Mouse (Mus musculus) ES-E14 (cell line): ENCODE results near the gene Pklr. TPM values are rescaled to one million over a fixed set of nuclear protein-coding genes. Genes with fewer than 3 reads are reported as not detected.

Source experiments
- DNase-seq: peaks from one replicate; pipeline ENCODE4 v3.0.0-alpha.2; 2013; ENCODE audit warnings: low read depth, low spot score
- H3K27ac ChIP-seq: 2 replicates; pipeline ENCODE4 v1.5.1; 2012; ENCODE audit warnings: low read depth, mild to moderate bottlenecking, low read length, moderate library complexity, mixed read lengths; ENCODE audit not compliant: poor library complexity, insufficient read depth, severe bottlenecking
- H3K36me3 ChIP-seq: 2 replicates; pipeline ENCODE4 v1.6.1; 2012; ENCODE audit warnings: mild to moderate bottlenecking, low read length, moderate library complexity, mixed read lengths; ENCODE audit not compliant: control insufficient read depth, poor library complexity, insufficient read depth, severe bottlenecking
- H3K4me1 ChIP-seq, 2 experiments: fragments of 150-350 bp in 1 of 2; sonication (generic) in 1 of 2; 2 replicates each; pipeline ENCODE4 v1.6.1; 2012; ENCODE audit warnings: low read length in 2 of 2, mild to moderate bottlenecking in 1 of 2, mixed read lengths in 1 of 2; ENCODE audit not compliant: control insufficient read depth in 2 of 2, insufficient read depth in 2 of 2, poor library complexity in 1 of 2
- H3K4me3 ChIP-seq, 2 experiments: fragments of 150-350 bp in 1 of 2; sonication (generic) in 1 of 2; 2 replicates each; pipeline ENCODE4 v1.5.1; 2012; ENCODE audit warnings: low read length in 2 of 2, low read depth in 1 of 2, mild to moderate bottlenecking in 1 of 2, mixed read lengths in 1 of 2; ENCODE audit not compliant: insufficient read depth in 1 of 2, poor library complexity in 1 of 2, severe bottlenecking in 1 of 2
- H3K9ac ChIP-seq: 2 replicates; pipeline ENCODE4 v1.6.1; 2012; ENCODE audit warnings: low read depth, mild to moderate bottlenecking, low read length, mixed read lengths; ENCODE audit not compliant: poor library complexity, insufficient read depth, severe bottlenecking
- H3K9me3 ChIP-seq: fragments of 150-350 bp; sonication (generic); 2 replicates; pipeline ENCODE4 v1.6.1; 2012; ENCODE audit warnings: low read depth, mild to moderate bottlenecking, low read length; ENCODE audit not compliant: control insufficient read depth, insufficient read depth
- CHD2 ChIP-seq: IDR thresholded peaks from 2 replicates; pipeline ENCODE4 v1.6.1; 2014; ENCODE audit warnings: mild to moderate bottlenecking, low read depth, low read length, inconsistent platforms
- HCFC1 ChIP-seq: IDR thresholded peaks from 2 replicates; pipeline ENCODE4 v1.6.1; 2012; ENCODE audit warnings: low read length, inconsistent platforms, borderline replicate concordance; ENCODE audit not compliant: insufficient read depth
- MAFK ChIP-seq: IDR thresholded peaks from 2 replicates; pipeline ENCODE4 v1.6.1; 2014; ENCODE audit warnings: mild to moderate bottlenecking, low read depth, low read length, inconsistent platforms; ENCODE audit not compliant: insufficient read depth
- ZC3H11A ChIP-seq: IDR thresholded peaks from 2 replicates; pipeline ENCODE4 v1.6.1; 2012; ENCODE audit warnings: low read depth, mild to moderate bottlenecking, inconsistent platforms, low read length, borderline replicate concordance
- ZNF384 ChIP-seq: IDR thresholded peaks from 2 replicates; pipeline ENCODE4 v1.6.1; 2012; ENCODE audit warnings: low read depth, low read length, inconsistent platforms
- in situ Hi-C, 2 experiments: fragments of 600-800 bp; cut with MboI; formaldehyde crosslinking; loops; one replicate each; pipeline ENCODE4 v1.15.1; 2025; ENCODE audit warnings: low sequenced_read_pairs in 2 of 2, inconsistent platforms in 1 of 2; ENCODE audit not compliant: unreplicated experiment in 2 of 2
- total RNA-seq: library from RNA; depleted of rRNA; stranded (reverse); fragments of 300-350 nt; gene quantifications from 2 replicates; pipeline ENCODE4 v1.2.3, GENCODE M21; 2012

Gene Pklr
- total RNA-seq, 1 experiment, result 0.85 TPM

DNA sequence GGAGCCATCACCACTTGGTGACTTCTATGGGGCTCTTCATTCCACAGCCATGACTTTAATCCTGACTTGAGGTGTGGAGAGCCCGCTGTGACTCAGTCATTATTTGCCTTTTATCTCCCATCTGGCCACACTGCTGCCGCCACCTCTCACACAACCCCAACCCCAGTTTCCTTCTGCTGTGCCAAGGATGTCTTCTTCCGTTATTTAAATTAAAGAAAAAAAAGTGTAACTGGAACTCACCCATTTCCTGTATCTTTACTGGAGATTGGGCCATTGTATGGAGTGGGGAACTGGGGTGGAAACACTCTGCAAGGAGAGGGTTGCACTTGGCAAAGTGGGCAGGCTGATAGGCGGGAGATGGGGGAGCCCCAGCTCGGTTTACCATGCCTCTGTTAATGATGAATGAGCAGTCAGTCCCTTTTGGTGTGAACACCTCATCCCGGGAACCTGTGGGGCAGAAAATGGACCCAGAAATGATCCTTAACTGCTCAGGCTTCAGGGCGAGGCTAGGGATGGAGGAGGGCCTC, 46.7 kb downstream of the Pklr start:
- H3K4me1 ChIP-seq, result peaks cover 6 to 22% of the 10 kb centered on the region in 2 experiments; a peak in 3 of 4 replicates
- H3K9me3 ChIP-seq, result no peaks in the 10 kb centered on the region
- H3K36me3 ChIP-seq, result peaks cover 19% of the 10 kb centered on the region
- TF ChIP-seq HCFC1 (no peak), ZNF384 (no peak), MAFK (no peak), ZC3H11A (no peak), CHD2 (no peak)
- H3K9ac ChIP-seq, result no peak overlapping the region
- in situ Hi-C loops, result no loop called here
- H3K4me3 ChIP-seq, result peak overlapping the region in 1 of 2 experiments; percentile 83; a peak in 1 of 4 replicates
- no peak for DNase-seq
- no peak overlapping the region for H3K27ac ChIP-seq

DNA sequence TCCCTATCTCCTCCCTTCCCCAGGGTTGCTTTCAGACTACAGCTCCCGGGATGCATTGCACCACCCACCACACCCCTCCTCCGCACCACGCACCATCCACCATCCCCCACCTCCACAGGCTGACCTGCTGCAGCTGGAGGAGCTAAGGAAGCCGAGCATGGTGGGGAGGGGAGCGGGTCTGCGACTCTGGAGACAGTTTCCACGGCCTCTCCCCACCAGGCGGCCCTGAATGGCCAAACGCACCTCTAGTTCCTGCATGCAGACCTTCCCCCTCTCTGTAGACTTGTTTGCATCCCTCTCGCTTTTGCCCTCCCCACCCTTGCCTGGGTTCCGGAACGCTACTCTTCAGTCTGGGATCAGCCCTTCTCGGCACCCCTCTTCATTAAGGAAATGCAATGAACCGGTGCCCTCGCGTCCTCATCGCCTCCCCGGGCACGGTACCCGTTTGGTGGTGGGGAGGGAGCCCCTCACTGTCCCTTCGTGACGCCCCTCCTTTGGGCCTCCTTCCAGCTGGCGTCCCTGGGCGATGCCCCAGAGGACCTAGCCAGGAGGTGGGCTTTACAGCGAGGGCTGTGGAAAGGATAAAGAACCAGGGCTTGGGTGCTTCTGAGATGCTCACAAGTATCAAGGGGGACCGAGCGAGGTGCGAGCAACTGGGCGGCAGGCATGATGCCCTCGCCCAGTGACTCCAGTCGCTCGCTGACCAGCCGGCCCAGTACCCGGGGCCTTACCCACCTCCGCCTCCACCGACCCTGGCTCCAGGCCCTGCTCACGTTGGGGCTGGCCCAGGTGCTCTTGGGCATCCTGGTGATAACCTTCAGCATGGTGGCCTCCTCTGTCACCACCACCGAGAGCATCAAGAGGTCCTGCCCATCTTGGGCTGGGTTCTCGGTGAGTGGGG, 47.4 kb downstream of the Pklr start, which contains the start of gene Fam189b:
Gene Fam189b (plus strand): TSS at position 86 of the 901 bp plus-strand sequence.
- peak within 1 kb of the TSS; percentile 79 for H3K9ac ChIP-seq
- peak within 1 kb of the TSS; percentile 72 to 83 for H3K4me3 ChIP-seq
- H3K9me3 ChIP-seq, result no peaks in the 10 kb centered on the region
- TF ChIP-seq CHD2 (no peak), HCFC1 (peak; percentile 89)
- peaks cover 6 to 27% of the 10 kb centered on the region in 2 experiments; a peak in 3 of 4 replicates for H3K4me1 ChIP-seq
- H3K27ac ChIP-seq, result no peak within 1 kb of the TSS
- DNase-seq, result peak; percentile 77
- peaks cover 19% of the 10 kb centered on the region for H3K36me3 ChIP-seq
- in situ Hi-C loops, result no loop called here

DNA sequence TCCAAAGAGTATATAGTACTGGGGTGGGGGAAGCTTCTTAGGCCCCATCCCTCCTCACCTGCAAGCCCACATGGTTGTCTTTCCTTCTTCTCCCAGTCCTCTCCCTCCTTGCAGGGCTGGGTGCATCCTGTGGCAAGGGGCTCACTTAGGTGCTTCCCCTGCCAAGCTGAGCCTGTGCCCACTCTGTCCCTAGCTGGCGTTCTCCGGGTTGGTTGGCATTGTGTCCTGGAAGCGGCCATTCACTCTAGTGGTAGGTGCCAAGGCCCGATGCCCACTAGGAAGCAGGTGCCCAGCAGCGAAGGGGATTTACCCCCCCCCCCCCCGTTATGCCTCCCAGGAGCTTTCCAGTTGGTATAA, 48.0 kb downstream of the Pklr start:
- H3K9me3 ChIP-seq, result no peaks in the 10 kb centered on the region
- H3K27ac ChIP-seq, result no peak overlapping the region
- no peak for DNase-seq
- H3K9ac ChIP-seq, result peak overlapping the region; percentile 79; the same call in 1 of the 2 replicates
- peaks cover 5 to 26% of the 10 kb centered on the region in 2 experiments; a peak in 3 of 4 replicates for H3K4me1 ChIP-seq
- no peak for TF ChIP-seq MAFK
- TF ChIP-seq ZC3H11A, result no peak
- no peak for TF ChIP-seq HCFC1
- TF ChIP-seq CHD2, result no peak
- TF ChIP-seq ZNF384, result no peak
- in situ Hi-C loops, result no loop called here
- H3K36me3 ChIP-seq, result peaks cover 18% of the 10 kb centered on the region
- H3K4me3 ChIP-seq, result peak overlapping the region; percentile 72 to 83; a peak in 3 of 4 replicates

DNA sequence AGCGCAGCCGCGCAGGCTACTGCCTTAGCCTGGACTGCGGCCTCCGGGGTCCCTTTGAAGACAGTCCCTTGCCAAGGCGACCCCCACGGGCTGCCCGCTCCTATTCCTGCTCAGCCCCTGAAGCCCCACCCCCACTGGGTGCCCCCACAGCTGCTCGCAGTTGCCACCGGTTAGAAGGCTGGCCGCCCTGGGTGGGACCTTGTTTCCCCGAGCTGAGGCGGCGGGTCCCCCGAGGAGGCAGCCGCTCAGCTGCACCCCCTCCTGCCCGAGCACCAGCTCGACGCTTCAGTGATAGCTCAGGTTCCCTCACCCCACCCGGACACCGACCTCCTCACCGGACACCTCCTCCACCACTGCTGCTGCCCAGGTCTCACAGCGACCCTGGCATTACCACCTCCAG, 51.3 kb downstream of the Pklr start:
- Histone ChIP-seq H3K9ac (peak overlapping the region; percentile 60), H3K9me3 (no peaks in the 10 kb centered on the region), H3K36me3 (no peaks in the 10 kb centered on the region; the same call in 1 of the 2 replicates), H3K4me3 (peak overlapping the region; percentile 54 to 58; a peak in 3 of 4 replicates), H3K27ac (no peak overlapping the region), H3K4me1 (peaks cover 5 to 23% of the 10 kb centered on the region in 2 experiments; a peak in 3 of 4 replicates)
- TF ChIP-seq ZC3H11A (no peak), CHD2 (no peak), HCFC1 (no peak)
- DNase-seq, result no peak
- in situ Hi-C loops, result no loop called here
